Mouse (Mus musculus) lung, postnatal 10 days (tissue): ENCODE data around the gene Bst1.
A peak's percentile ranks its signal among the peaks of the same experiment; 100 is the strongest.

Source experiments
- DNase-seq: peaks from one replicate; pipeline ENCODE4 v3.0.0; 2021

Gene Bst1

GRCm38 (mm10) chr5:43814536-43814935 is 4.1 kb upstream of the Bst1 start:
- no peak for DNase-seq

DNA sequence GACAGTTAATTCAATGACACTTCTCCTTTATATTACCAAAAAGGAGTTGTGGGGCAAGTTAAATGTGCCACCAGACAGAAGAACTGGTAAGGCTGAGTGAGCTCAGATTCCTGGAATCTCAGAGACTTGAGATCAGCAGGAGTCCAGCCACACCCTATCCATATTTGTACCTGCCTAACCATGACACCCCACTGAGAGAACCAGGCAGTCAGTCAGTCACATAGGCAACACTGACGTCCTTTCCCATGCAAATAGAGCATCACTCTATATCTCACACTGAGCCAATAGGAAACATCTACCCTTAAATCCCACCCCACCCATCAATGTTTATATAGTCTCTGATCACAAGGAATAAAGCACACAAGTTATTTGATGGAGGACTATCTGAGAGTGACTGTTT is 2.9 kb upstream of the Bst1 start:
- no peak for DNase-seq

DNA sequence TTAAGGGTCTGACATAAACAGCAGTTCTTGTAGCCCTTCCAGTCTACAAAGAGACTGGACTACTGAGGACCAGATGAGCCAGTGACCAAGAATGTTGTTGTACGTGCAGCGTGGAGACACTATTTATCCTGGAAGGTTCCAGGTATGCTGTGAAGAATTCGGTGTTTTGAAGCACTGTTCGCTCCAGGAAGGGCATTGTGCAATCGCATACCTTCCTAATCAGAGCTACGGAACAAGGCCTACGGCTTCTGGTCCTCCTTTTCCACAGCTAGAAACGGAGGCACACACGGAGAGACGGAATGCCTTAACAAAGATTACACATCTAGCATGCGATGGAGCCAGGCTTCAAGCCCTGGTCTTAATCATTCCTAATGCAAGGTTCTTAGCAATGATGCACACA is 2.1 kb downstream of the Bst1 start:
- DNase-seq = peak; percentile 34

DNA sequence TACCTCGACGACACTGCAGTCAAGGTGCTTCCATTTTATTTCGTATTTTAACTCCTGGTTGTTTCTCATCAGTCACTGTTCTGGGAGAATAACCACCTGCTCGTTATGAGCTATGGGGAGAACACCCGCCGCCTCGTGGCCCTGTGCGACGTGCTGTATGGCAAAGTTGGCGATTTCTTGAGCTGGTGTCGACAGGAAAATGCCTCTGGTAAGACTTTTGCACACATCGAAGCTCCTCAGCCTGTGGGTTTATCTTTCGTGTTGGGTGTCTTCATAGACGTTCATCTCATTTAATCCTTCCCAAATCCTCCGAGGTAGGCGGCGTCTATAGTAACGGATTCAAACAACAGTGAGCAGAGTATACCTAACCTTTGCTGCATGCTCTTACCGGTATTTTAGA is 2.9 kb downstream of the Bst1 start, which contains the start of gene Fbxl5:
Gene Fbxl5, minus strand, starts transcription at position 101 of the 400 bp plus-strand sequence.
- DNase-seq = no peak

- DNase-seq = no peak
Observed at GRCm38 (mm10) chr5:43822199-43822598, 3.5 kb downstream of the Bst1 start.

- no peak for DNase-seq
Observed at GRCm38 (mm10) chr5:43822824-43823223, 4.1 kb downstream of the Bst1 start.

- peak; percentile 13 for DNase-seq
Observed at GRCm38 (mm10) chr5:43824580-43824979, 5.9 kb downstream of the Bst1 start.

DNA sequence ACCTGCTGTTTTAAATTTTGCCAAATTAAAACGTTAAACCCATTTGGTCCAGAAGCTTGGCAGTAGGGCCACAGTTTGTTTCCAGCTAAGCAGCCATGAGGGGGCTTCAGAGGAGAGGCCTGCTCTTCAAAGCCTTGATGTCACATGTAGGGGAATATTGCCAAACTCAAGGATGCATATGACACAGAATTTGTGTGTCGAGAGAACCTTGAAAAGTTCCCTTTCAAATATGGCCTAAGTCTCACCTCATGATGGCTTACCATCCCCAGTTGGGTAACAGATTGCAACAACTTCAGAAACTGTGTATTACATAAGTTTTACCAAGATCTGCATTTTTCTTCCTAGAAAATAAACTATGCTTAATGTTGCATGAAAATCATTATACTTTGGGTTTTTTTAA is 8.2 kb downstream of the Bst1 start:
- no peak for DNase-seq

DNA sequence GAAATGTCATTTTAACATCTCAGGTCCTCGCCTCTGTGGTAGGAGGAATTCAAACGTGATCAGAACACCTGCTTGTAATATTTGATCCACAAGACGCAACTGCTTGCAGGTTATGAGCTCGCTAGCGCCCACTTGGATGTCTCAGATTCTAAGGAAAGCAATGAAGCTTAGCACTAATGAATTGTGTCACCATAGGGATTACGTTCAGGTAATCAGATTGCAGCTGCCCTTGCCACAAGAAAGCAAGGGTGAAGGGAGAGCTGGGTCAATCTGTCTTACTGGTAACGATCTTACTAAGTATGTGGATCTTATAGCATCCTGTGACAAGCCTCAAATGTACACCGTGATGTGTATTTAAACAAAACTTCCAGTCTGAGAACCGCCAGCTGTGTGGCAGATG is 8.7 kb downstream of the Bst1 start:
- DNase-seq = no peak

DNA sequence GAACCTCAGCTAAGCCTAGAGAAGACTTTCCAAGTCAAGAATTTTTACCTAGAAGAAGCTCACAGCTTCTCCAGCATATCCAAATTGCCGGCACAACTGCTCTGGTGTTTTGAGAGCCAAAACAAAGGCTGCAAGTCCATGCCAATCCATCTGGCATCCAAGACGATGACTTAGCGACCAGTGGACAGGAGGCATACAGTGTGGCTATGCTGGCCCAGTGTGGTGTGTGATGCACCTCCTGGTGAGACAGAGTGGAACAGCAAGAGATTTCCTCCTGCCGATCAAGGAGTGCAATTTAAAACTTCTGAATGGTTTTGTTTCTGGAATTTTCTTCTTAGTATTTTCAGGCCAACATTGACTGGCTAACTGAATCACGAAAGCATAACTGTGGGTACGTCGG is 17.9 kb downstream of the Bst1 start:
- DNase-seq = peak; percentile 45

DNA sequence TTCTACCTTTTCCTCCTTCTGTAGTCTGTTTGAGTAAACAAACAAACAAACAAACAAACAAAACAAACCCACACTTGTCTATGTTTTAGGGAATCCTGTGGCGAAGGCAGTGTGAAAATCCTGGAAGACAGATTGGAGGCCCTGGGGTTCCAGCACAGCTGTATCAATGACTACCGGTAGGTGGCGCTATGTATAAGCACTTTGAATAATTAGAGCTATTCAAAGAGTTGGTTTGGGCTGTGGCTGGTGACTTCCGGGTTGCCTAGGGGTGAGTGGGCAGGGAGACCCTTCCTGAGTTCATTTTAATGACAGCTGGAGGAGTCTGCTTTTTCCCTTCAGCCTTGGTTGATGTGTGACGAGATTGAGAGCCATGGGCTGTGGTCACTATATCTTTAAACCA is 18.7 kb downstream of the Bst1 start:
- peak; percentile 66 for DNase-seq

DNA sequence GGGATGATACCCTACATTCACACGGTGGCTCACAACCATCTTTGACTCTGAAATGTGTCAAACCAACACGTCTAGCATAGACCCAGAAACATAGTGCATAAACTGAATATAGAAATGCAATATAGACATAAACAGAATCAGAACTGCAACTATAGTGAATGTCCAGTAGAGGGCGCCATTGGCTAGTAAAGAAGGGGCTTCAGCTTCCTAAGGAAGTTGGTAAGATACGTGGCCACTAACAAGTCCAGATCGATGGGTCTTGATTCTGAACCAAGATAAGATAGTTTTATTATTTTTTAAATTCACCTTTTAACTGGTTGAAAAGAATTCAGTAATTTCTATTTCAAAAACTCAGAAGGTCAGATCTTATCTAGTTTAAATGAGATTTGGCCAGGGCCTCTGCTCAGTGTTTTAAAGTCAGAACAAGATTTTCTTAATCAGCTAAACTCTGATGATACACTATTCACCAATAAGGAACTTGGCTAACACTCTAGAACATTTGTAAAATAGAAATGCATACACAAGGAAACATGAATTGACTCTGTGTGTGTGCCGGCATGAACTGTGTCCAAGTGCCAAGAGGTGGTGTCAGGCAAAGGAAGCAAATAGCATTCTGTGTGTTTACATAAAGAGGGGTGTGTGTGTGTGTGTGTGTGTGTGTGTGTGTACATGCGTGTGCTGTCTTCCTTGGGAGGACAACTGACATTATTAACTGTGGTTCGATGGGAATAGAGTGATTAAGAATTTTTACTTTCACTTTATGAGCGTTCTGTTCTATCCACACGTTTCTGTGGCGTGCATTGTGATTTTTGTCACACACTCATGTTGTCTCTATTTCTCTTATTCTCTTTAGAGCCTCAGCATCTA is 22.7 kb downstream of the Bst1 start:
- DNase-seq = peak; percentile 76

DNA sequence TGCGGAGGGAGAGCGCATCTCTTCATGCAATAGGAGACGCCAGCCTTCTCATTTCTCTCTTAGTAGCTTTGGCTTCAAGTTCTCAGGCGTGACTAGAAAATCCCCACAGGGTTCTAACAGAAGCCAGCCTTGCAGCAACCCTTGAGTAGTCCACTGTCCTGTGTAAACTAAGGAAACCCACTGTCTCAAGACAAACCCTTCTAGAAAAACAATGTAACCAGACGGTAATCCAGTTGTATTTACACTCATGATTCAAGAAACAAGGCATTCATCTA is 23.3 kb downstream of the Bst1 start:
- peak; percentile 11 for DNase-seq

DNA sequence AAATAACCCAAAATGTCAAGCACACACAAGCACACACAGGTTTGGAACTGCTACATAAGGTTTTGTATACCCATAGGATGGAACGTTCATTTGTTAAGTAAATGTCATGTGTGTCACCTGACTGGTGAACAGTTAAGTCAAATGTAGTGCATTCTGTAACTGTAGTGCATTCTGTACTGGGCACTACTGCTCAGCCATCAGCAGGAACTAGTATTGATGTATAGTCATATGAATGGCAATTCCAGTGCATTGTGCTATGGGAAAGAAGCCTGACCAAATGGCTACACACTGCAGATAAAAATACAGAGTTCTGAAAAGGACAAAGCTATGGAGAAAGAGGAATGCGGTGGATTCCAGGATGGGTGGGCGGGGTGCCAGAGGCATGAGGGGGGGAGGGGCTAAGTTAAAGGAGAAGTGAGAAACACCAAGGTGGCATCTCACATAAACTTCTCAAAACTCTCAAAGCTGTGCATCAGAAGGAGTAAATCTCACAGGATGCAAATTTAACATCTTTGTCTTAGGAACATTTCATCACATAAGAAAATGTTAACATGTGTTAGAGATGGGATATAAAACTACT is 24.0 kb downstream of the Bst1 start:
- no peak for DNase-seq

GRCm38 (mm10) chr5:43845083-43845482 is 26.4 kb downstream of the Bst1 start:
- DNase-seq = no peak

DNA sequence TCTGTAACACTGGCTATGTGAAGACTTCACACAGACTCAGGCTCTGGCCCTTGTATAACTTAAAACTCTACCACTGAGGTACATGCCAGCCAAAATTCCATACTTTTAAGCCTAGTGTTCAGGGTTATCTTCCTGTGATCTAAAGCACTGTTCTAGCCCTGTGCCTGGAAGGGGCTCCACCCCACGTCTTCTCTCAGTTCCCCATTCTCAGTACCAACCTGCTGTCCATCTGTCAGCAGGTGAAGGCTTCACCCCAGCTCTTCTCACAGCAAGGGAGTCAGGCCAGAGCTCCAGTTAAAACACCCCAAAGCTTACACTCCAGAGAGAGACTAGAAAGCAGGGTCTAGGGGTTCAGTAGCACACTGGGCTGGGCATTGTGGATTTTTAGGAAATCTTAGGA is 27.0 kb downstream of the Bst1 start:
- no peak for DNase-seq

GRCm38 (mm10) chr5:43846227-43846626 is 27.5 kb downstream of the Bst1 start:
- peak; percentile 46 for DNase-seq

GRCm38 (mm10) chr5:43847555-43847954 is 28.9 kb downstream of the Bst1 start:
- no peak for DNase-seq

DNA sequence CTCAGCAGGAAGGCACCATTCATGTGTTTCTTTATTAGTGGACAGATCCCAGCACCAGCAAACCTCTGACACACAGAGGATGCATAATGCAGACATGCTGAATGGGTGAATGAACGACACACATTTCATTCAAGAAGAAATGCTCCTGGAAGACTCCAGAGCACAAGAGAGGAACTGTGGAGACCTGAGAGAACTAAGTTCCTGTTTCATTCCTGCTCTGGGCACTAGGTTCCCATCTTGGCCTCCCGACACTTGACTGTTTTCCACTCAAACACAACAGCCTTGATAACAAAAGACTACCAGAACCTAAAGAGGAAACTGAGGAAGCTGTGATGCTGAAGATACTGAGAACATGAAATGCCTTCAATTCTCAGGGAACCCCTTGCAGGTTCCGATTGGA is 29.6 kb downstream of the Bst1 start:
- DNase-seq = no peak

- peak; percentile 36 for DNase-seq
Observed at GRCm38 (mm10) chr5:43853096-43853867, 34.6 kb downstream of the Bst1 start.

- no peak for DNase-seq
Observed at GRCm38 (mm10) chr5:43853868-43854488, 35.3 kb downstream of the Bst1 start.

DNA sequence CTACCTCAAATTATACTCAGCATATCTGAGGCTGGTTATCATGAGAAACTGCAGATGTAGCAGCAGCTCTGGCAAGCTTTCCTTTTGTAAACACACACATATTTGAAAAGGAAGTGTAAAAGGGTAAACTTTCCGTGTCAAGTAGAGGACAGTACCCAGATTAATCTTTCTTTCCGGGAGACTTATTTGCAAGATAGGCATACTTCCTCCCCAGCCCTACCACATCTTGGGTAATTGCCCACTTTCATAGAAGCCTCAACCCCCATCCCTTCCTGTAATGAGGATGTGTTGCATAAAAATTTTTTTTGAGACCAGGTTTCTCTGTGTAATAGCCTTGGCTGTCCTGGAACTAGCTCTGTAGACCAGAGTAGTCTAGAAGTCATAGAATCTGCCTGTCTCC is 37.1 kb downstream of the Bst1 start:
- DNase-seq = peak; percentile 60

- DNase-seq = no peak
Observed at GRCm38 (mm10) chr5:43859663-43860062, 41.0 kb downstream of the Bst1 start.

- DNase-seq = no peak
Observed at GRCm38 (mm10) chr5:43860096-43860495, 41.4 kb downstream of the Bst1 start.
